Mouse (Mus musculus): ENCODE results near the gene Vmp1.
A peak's percentile ranks its signal among the peaks of the same experiment; 100 is the strongest.

The Vmp1 gene

GRCm38 (mm10) chr11:86683395-86684125 lies at the start of gene Vmp1, which contains the start of gene Ptrh2:
Vmp1 (minus strand) TSS chr11:86683836.
Ptrh2 (plus strand) TSS chr11:86683985.
- DNase-seq, result peak; percentile 63 to 72

- DNase-seq, result no peak
Observed at GRCm38 (mm10) chr11:86731443-86731842, 47.8 kb upstream of the Vmp1 start.

GRCm38 (mm10) chr11:86725607-86726006 lies 42.0 kb upstream of the Vmp1 start:
- DNase-seq, result no peak

GRCm38 (mm10) chr11:86724982-86725381 lies 41.3 kb upstream of the Vmp1 start:
- no peak for DNase-seq

GRCm38 (mm10) chr11:86724004-86724403 lies 40.4 kb upstream of the Vmp1 start:
- no peak for DNase-seq

- no peak for DNase-seq
Observed at GRCm38 (mm10) chr11:86719390-86719789, 35.8 kb upstream of the Vmp1 start.

GRCm38 (mm10) chr11:86718369-86718768 lies 34.7 kb upstream of the Vmp1 start:
- DNase-seq, result no peak

GRCm38 (mm10) chr11:86717306-86718065 lies 33.9 kb upstream of the Vmp1 start:
- no peak for DNase-seq

GRCm38 (mm10) chr11:86714606-86715005 lies 31.0 kb upstream of the Vmp1 start:
- DNase-seq, result no peak

GRCm38 (mm10) chr11:86701151-86701550 lies 17.5 kb upstream of the Vmp1 start:
- no peak for DNase-seq

GRCm38 (mm10) chr11:86695461-86695860 lies 11.8 kb upstream of the Vmp1 start:
- DNase-seq, result no peak

- DNase-seq, result no peak
Observed at GRCm38 (mm10) chr11:86692546-86692945, 8.9 kb upstream of the Vmp1 start.

- no peak for DNase-seq
Observed at GRCm38 (mm10) chr11:86691956-86692355, 8.3 kb upstream of the Vmp1 start.

GRCm38 (mm10) chr11:86691482-86691881 lies 7.8 kb upstream of the Vmp1 start:
- DNase-seq, result no peak

GRCm38 (mm10) chr11:86690383-86690782 lies 6.7 kb upstream of the Vmp1 start:
- DNase-seq, result no peak

GRCm38 (mm10) chr11:86685366-86685765 lies 1.7 kb upstream of the Vmp1 start:
- no peak for DNase-seq

- no peak for DNase-seq
Observed at GRCm38 (mm10) chr11:86684126-86685012, 733 bp upstream of the Vmp1 start.

- DNase-seq, result no peak
Observed at GRCm38 (mm10) chr11:86682861-86683260, 775 bp downstream of the Vmp1 start.

GRCm38 (mm10) chr11:86681423-86681822 lies 2.2 kb downstream of the Vmp1 start:
- DNase-seq, result no peak

- no peak for DNase-seq
Observed at GRCm38 (mm10) chr11:86680729-86681128, 2.9 kb downstream of the Vmp1 start.

- no peak for DNase-seq
Observed at GRCm38 (mm10) chr11:86678957-86679356, 4.7 kb downstream of the Vmp1 start.

- no peak for DNase-seq
Observed at GRCm38 (mm10) chr11:86675520-86675919, 8.1 kb downstream of the Vmp1 start.

GRCm38 (mm10) chr11:86672772-86673171 lies 10.9 kb downstream of the Vmp1 start:
- no peak for DNase-seq
